Mouse (Mus musculus): Measurements from ENCODE around the gene Lyz2.
A peak's percentile ranks its signal among the peaks of the same experiment; 100 is the strongest.
"Not testable (repeated sequence)": the region's sequence is repeated elsewhere in the genome, so short reads cannot be mapped to it uniquely, and the experiment has no call there.

Gene Lyz2

GRCm38 (mm10) chr10:117284578-117285520, 2.7 kb upstream of the Lyz2 start:
- no peak for DNase-seq

GRCm38 (mm10) chr10:117283871-117284577, 1.9 kb upstream of the Lyz2 start:
- no peak for DNase-seq

GRCm38 (mm10) chr10:117283196-117283595, 1.1 kb upstream of the Lyz2 start:
- DNase-seq: not testable (repeated sequence)

GRCm38 (mm10) chr10:117282551-117282950, 430 bp upstream of the Lyz2 start:
- no peak for DNase-seq

GRCm38 (mm10) chr10:117281381-117281920, 670 bp downstream of the Lyz2 start:
- DNase-seq: no peak

GRCm38 (mm10) chr10:117280000-117280399, 2.1 kb downstream of the Lyz2 start:
- DNase-seq: peak in 1 of 2 experiments; percentile 9

- not testable (repeated sequence) for DNase-seq
Observed at GRCm38 (mm10) chr10:117278510-117278909, 3.6 kb downstream of the Lyz2 start.

- DNase-seq: not testable (repeated sequence)
Observed at GRCm38 (mm10) chr10:117277779-117278178, 4.3 kb downstream of the Lyz2 start.

- no peak for DNase-seq
Observed at GRCm38 (mm10) chr10:117275681-117276369, 6.3 kb downstream of the Lyz2 start.

- DNase-seq: not testable (repeated sequence)
Observed at GRCm38 (mm10) chr10:117274645-117275044, 7.5 kb downstream of the Lyz2 start.

GRCm38 (mm10) chr10:117272023-117272422, 10.1 kb downstream of the Lyz2 start:
- peak in 1 of 2 experiments; percentile 23 for DNase-seq

- no peak for DNase-seq
Observed at GRCm38 (mm10) chr10:117259870-117260269, 22.3 kb downstream of the Lyz2 start.

GRCm38 (mm10) chr10:117238603-117239002, 43.5 kb downstream of the Lyz2 start, which contains the start of gene 9530003J23Rik:
9530003J23Rik (minus strand) TSS chr10:117238703.
- no peak for DNase-seq

GRCm38 (mm10) chr10:117235866-117236265, 46.3 kb downstream of the Lyz2 start:
- DNase-seq: no peak

- DNase-seq: no peak
Observed at GRCm38 (mm10) chr10:117234825-117235224, 47.3 kb downstream of the Lyz2 start.

- DNase-seq: peak; percentile 83 to 87
Observed at GRCm38 (mm10) chr10:117229826-117230225, 52.3 kb downstream of the Lyz2 start.
